Mouse (Mus musculus) ovary, postnatal 10 days (tissue): Measurements from ENCODE around the gene 2310009B15Rik.

ENCODE experiments used
- DNase-seq: peaks from one replicate; pipeline ENCODE4 v3.0.0; 2022; ENCODE audit warnings: low spot score

2310009B15Rik gene

GRCm38 (mm10) chr1:138842315-138842714, 14.3 kb downstream of the 2310009B15Rik start:
- no peak for DNase-seq

- no peak for DNase-seq
Observed at GRCm38 (mm10) chr1:138841306-138842095, 15.2 kb downstream of the 2310009B15Rik start.

- no peak for DNase-seq
Observed at GRCm38 (mm10) chr1:138840440-138841305, 16.0 kb downstream of the 2310009B15Rik start.

- no peak for DNase-seq
Observed at GRCm38 (mm10) chr1:138839809-138840430, 16.7 kb downstream of the 2310009B15Rik start.

GRCm38 (mm10) chr1:138839291-138839690, 17.4 kb downstream of the 2310009B15Rik start:
- no peak for DNase-seq

- DNase-seq = no peak
Observed at GRCm38 (mm10) chr1:138837786-138838743, 18.6 kb downstream of the 2310009B15Rik start.

- DNase-seq = no peak
Observed at GRCm38 (mm10) chr1:138835355-138835900, 21.2 kb downstream of the 2310009B15Rik start.

GRCm38 (mm10) chr1:138831309-138831708, 25.3 kb downstream of the 2310009B15Rik start:
- DNase-seq = no peak

GRCm38 (mm10) chr1:138826841-138827240, 29.8 kb downstream of the 2310009B15Rik start:
- DNase-seq = no peak

- DNase-seq = no peak
Observed at GRCm38 (mm10) chr1:138822985-138823322, 33.7 kb downstream of the 2310009B15Rik start.

- no peak for DNase-seq
Observed at GRCm38 (mm10) chr1:138822255-138822984, 34.2 kb downstream of the 2310009B15Rik start.
